Mouse (Mus musculus): ENCODE data around the gene Kif1c. TPM values are rescaled to one million over a fixed set of nuclear protein-coding genes. Genes with fewer than 3 reads are reported as not detected.
A peak's percentile ranks its signal among the peaks of the same experiment; 100 is the strongest.

Kif1c gene
- polyA plus RNA-seq (2015; fragmentation: Nextera tagmentation; extraction: Ambion mirVana), result 4.7 and 4.8 TPM in 2 replicates

- WGBS, result 1% methylated on average over 69 of the region's 69 CpGs
- Histone ChIP-seq H3K9ac (peak within 1 kb of the TSS; percentile 94), H3K4me2 (peak within 1 kb of the TSS; percentile 89), H3K4me3 (peak within 1 kb of the TSS; percentile 99), H3K36me3 (peaks cover 15% of the 10 kb centered on the region), H3K27ac (peak within 1 kb of the TSS; percentile 98), H3K9me3 (no peaks in the 10 kb centered on the region), H3K4me1 (peaks cover 24% of the 10 kb centered on the region), H3K27me3 (no peaks in the 10 kb centered on the region)
- peak; percentile 95 for ATAC-seq (ENCODE audit: borderline replicate concordance, extremely low read depth, low FRiP score, low TSS enrichment)
These were observed at the start of gene Kif1c, which contains the start of gene Inca1 for GRCm38 (mm10) chr11:70699722-70700556. Gene Kif1c, plus strand, starts transcription at chr11:70700548. Gene Inca1, minus strand, starts transcription at chr11:70700155.

GRCm38 (mm10) chr11:70651391-70651790 is 49.0 kb upstream of the Kif1c start:
- Histone ChIP-seq H3K9ac (no peak overlapping the region; the same call in 1 of the 2 replicates), H3K36me3 (peaks cover 45% of the 10 kb centered on the region), H3K4me3 (0 out of 2 replicates have a peak overlapping the region, but pooled peaks have one; percentile 100), H3K4me1 (peaks cover 60% of the 10 kb centered on the region), H3K27ac (no peak overlapping the region), H3K4me2 (peak overlapping the region; percentile 95), H3K9me3 (no peaks in the 10 kb centered on the region), H3K27me3 (no peaks in the 10 kb centered on the region)
- ATAC-seq (ENCODE audit: borderline replicate concordance, extremely low read depth, low FRiP score, low TSS enrichment), result no peak
- 55% methylated on average over 2 of the region's 2 CpGs for whole genome bisulfite sequencing

DNA sequence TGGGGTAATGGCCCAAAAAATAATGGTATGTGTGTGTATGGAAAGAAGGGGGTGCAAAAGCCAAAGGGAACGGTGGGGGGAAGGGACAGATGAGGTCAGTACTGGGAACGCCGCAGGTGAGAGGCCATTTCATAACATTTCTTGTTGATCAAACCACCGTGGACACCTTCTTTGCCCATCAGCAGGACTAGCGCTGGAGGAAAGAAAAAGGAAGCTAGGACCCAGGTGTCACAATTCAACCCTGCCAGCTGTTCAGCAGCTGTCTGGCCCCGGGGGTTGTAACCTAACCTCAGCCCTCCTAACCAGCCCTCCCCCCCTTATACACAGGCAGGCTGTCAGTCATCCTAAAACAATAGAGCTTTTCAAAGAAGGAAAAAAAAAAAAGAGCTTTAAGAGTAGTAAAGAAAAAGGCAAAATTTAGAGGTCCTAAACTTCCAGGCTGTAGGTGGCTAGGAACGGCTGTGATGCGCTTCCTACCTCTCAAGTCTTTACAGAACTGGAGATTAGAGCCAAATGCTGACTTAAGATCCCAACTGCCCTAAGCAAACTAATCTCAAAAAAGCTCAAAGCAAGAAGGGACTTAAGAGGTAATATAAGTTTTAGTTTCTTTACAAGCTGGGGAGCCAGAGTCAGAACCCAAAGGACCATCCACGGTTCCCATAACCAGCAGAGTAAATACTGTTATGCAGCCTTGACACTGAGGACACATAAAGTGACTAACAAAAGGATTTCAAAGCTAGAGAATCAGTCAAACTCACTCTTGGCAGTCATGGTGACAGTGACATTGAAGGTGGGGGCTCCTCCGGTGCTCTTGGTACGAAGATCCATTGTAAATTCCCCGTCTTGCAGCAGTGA is 48.1 kb upstream of the Kif1c start:
- ATAC-seq (ENCODE audit: borderline replicate concordance, extremely low read depth, low FRiP score, low TSS enrichment), result no peak
- H3K4me1 ChIP-seq, result peaks cover 69% of the 10 kb centered on the region
- 45% methylated on average over 12 of the region's 12 CpGs for WGBS

GRCm38 (mm10) chr11:70652884-70653344 is 47.4 kb upstream of the Kif1c start:
- 44% methylated on average over 6 of the region's 6 CpGs for WGBS
- Histone ChIP-seq H3K27ac (peak overlapping the region; percentile 99), H3K4me1 (peaks cover 74% of the 10 kb centered on the region), H3K4me3 (peak overlapping the region; percentile 100), H3K9ac (peak overlapping the region; percentile 100), H3K36me3 (peaks cover 45% of the 10 kb centered on the region), H3K4me2 (peak overlapping the region; percentile 95), H3K27me3 (no peaks in the 10 kb centered on the region), H3K9me3 (no peaks in the 10 kb centered on the region)
- ATAC-seq (ENCODE audit: borderline replicate concordance, extremely low read depth, low FRiP score, low TSS enrichment), result no peak

More for the DNA sequence above, 48.1 kb upstream of the Kif1c start:
- H3K27me3 ChIP-seq, result no peaks in the 10 kb centered on the region
- H3K27ac ChIP-seq, result 0 out of 2 replicates have a peak overlapping the region, but pooled peaks have one; percentile 99
- peak overlapping the region; percentile 100 for H3K9ac ChIP-seq
- H3K4me3 ChIP-seq, result peak overlapping the region; percentile 100
- H3K4me2 ChIP-seq, result peak overlapping the region; percentile 95
- H3K9me3 ChIP-seq, result no peaks in the 10 kb centered on the region
- peaks cover 45% of the 10 kb centered on the region for H3K36me3 ChIP-seq

DNA sequence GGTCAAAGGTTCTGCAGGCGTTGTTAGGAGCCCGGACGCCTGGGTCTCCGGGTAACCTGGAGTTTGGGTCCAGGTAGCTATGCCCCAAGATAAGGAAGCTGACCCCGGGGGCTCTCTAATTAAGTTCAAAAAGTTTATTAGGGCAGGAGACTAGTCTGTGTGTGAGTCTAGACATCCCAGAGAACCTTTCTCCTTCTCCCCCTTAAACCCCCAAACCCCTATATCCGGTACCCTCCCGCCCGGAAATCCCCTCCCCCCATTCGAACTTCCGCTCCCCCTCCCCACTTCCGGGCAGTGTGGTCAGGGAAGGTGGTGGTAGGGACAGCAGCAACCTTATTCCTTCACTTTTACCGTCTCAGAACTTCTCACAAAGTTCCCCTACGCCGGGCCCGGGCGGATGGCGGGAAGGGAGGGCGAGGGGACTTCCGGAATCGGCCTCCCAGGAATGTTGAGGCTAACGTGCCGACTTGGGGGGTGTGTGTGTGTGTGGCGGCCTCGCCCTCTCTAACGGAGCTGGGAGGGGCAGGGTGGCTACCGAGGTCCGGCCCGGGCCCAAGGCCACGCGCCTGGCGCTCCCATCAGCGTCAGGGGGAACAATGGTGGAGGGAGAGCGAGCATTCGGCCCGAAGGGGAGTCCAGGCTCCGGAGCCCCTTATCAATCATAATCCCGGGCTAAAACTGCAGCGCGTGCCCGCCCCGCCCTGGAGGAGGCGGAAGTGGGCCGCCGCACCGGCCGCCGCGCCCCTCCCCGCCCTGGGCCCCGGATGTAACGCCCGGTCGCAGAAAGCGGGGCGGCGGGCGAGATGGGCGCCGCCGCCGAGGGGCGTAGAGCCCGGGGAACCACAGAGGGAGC is 46.8 kb upstream of the Kif1c start:
- Histone ChIP-seq H3K4me2 (peak overlapping the region; percentile 95), H3K4me3 (peak overlapping the region; percentile 100), H3K36me3 (peaks cover 43% of the 10 kb centered on the region), H3K9me3 (no peaks in the 10 kb centered on the region), H3K9ac (peak overlapping the region; percentile 100), H3K4me1 (peaks cover 74% of the 10 kb centered on the region), H3K27me3 (no peaks in the 10 kb centered on the region), H3K27ac (peak overlapping the region; percentile 99)
- WGBS, result under 1% methylated on average over 63 of the region's 63 CpGs
- peak; percentile 56 for ATAC-seq (ENCODE audit: borderline replicate concordance, extremely low read depth, low FRiP score, low TSS enrichment)

- WGBS, result under 1% methylated on average over 55 of the region's 61 CpGs
- no peaks in the 10 kb centered on the region for H3K9me3 ChIP-seq
- H3K27ac ChIP-seq, result peak within 1 kb of the TSS; percentile 99
- H3K4me2 ChIP-seq, result peak within 1 kb of the TSS; percentile 95
- H3K27me3 ChIP-seq, result no peaks in the 10 kb centered on the region
- H3K4me3 ChIP-seq, result peak within 1 kb of the TSS; percentile 100
- H3K9ac ChIP-seq, result peak within 1 kb of the TSS; percentile 100
- H3K36me3 ChIP-seq, result peaks cover 37% of the 10 kb centered on the region
- H3K4me1 ChIP-seq, result peaks cover 66% of the 10 kb centered on the region
- ATAC-seq (ENCODE audit: borderline replicate concordance, extremely low read depth, low FRiP score, low TSS enrichment), result peak; percentile 62
These were observed 46.0 kb upstream of the Kif1c start, which contains the start of gene Pfn1 for GRCm38 (mm10) chr11:70654198-70654922. Gene Pfn1, minus strand, starts transcription at chr11:70654644.

DNA sequence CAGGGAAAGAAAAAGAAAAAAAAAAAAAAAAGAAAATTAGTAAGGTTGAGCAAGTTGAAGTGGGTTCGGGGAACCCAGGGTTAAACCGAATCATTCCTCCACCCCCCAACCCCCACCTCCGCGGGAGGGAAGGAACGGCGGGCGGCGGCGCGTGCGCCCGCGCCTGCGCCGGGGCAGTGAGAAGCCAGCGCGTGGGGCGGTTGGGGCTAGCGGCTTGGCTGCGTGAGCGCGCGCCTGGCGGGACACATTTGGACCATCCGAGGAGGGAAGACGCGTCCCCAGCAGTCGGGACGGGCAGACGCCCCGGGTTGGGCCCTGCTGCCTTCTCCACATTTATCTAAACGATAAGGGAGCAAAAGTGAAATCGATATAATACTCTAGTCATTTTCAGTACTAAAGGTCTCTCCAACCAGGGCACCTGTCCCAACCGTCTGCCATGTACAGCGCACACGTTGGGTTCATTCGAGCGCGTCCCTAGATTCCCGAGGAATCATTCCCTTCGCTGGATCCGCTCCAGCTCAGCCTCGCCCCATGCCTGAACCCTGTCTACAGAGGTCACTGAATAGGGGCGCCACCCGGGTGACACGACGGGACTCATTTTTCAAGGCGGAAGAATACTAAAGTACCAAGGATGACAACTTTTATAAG is 45.3 kb upstream of the Kif1c start:
- H3K36me3 ChIP-seq, result peaks cover 30% of the 10 kb centered on the region
- WGBS, result under 1% methylated on average over 47 of the region's 48 CpGs
- peak; percentile 46 for ATAC-seq (ENCODE audit: borderline replicate concordance, extremely low read depth, low FRiP score, low TSS enrichment)
- H3K9me3 ChIP-seq, result no peaks in the 10 kb centered on the region
- no peaks in the 10 kb centered on the region for H3K27me3 ChIP-seq
- H3K27ac ChIP-seq, result peak overlapping the region; percentile 99
- peaks cover 59% of the 10 kb centered on the region for H3K4me1 ChIP-seq
- H3K4me3 ChIP-seq, result peak overlapping the region; percentile 100
- H3K9ac ChIP-seq, result peak overlapping the region; percentile 64
- peak overlapping the region; percentile 95 for H3K4me2 ChIP-seq

- peak; percentile 35 for ATAC-seq (ENCODE audit: borderline replicate concordance, extremely low read depth, low FRiP score, low TSS enrichment)
- H3K9ac ChIP-seq, result peak overlapping the region; percentile 64
- no peaks in the 10 kb centered on the region for H3K9me3 ChIP-seq
- 1% methylated on average over 60 of the region's 61 CpGs for WGBS
- H3K4me3 ChIP-seq, result peak overlapping the region; percentile 100
- peak overlapping the region; percentile 99 for H3K27ac ChIP-seq
- peaks cover 27% of the 10 kb centered on the region for H3K36me3 ChIP-seq
- H3K4me1 ChIP-seq, result peaks cover 53% of the 10 kb centered on the region
- H3K4me2 ChIP-seq, result peak overlapping the region; percentile 95
- no peaks in the 10 kb centered on the region for H3K27me3 ChIP-seq
These were observed 44.5 kb upstream of the Kif1c start for GRCm38 (mm10) chr11:70655571-70656455.

GRCm38 (mm10) chr11:70656456-70656927 is 43.9 kb upstream of the Kif1c start:
- WGBS, result 9% methylated on average over 16 of the region's 16 CpGs
- peak overlapping the region; percentile 100 for H3K4me3 ChIP-seq
- peak overlapping the region; percentile 99 for H3K27ac ChIP-seq
- peaks cover 22% of the 10 kb centered on the region for H3K36me3 ChIP-seq
- no peak for ATAC-seq (ENCODE audit: borderline replicate concordance, extremely low read depth, low FRiP score, low TSS enrichment)
- peak overlapping the region; percentile 25 for H3K9ac ChIP-seq
- H3K27me3 ChIP-seq, result no peaks in the 10 kb centered on the region
- peak overlapping the region; percentile 95 for H3K4me2 ChIP-seq
- H3K9me3 ChIP-seq, result no peaks in the 10 kb centered on the region
- H3K4me1 ChIP-seq, result peaks cover 46% of the 10 kb centered on the region
